Mouse (Mus musculus): ENCODE data around the gene Gpatch2. TPM values are rescaled to one million over a fixed set of nuclear protein-coding genes. Genes with fewer than 3 reads are reported as not detected.

The Gpatch2 gene
- total RNA-seq, 2 experiments from 2014 or later: 11.3 to 13.2 TPM

DNA sequence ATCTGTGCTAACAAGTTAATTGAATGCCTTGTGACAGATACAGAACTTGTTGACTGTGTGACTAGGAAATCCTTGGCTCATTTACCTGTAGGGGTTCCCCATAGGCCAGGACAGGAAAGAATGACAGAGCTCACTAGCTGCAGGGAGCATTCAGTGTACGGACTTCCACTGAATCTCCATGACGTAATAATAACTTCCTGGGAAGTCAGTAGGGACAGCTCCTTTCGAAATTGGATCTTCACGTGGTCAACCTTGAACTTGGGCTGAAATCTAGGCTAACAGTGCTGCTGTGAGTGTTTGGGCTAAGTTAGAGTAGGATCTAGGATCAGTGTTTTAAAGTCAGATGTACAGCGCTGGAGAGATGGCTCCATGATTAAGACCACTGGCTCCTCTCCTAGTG is 29.4 kb downstream of the Gpatch2 start:
- DNase-seq: no peak

DNA sequence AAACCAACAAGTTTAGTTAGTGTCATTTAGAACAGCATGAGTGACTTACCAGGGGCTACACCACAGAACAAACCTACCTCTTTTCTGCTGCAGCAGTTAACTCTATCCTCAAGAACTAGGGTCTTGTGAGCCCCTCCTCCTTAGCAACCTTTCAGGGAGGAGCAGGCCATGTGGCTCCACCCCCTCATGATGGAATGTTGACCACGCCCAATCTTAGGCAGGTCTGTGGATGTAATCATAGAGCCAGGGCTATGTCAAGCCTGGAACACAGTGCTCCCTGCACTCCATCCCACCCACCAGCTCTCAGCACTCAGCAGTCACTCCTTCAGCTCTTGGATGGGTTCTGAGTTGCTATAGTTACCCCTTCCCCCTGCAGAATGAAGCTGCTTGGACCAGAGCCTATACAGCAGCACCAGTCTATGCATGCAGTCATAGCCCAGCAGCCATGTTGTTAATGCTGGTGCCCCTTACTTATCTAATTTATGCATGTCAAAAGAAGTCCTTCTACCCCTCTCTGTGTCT is 35.5 kb downstream of the Gpatch2 start:
- DNase-seq: no peak

DNA sequence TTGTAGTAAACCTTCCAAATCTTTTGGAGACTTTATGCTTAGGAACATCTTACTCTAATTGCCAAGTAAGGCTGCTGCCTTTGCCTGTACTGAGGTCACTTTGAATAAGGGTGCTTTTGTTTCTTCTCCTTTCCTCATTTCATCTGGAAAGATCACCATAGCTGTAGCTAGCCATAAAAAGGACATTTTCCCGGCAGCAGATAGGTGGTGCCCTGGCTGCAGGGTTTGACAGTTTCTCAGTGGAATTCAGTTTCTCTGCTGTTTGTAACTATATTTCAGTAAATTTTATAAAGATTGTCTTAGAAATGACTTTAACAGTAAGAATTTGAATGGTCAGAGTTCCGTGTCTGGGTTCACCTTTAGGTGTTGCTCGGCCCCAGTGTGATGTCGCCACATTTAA is 43.4 kb downstream of the Gpatch2 start:
- no peak for DNase-seq

DNA sequence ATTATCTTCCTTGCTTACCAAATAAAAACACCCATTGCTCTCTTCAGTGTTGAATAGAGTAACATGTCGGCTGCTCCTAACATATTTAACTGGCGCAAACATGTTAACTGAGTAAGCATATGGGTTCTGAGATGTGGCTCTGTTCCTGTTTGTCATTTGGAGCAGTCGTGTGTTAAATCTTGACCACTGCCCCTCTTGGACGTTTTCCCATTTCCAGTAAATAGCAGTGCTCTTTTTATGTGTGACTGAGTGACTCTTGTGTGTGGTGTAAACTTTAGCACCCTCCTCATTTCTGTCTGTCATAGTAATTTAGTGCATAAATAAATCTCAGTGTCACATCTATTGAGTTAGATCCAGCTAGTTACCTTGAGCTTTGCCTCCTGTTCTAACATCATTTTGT is 52.3 kb downstream of the Gpatch2 start:
- DNase-seq: no peak

DNA sequence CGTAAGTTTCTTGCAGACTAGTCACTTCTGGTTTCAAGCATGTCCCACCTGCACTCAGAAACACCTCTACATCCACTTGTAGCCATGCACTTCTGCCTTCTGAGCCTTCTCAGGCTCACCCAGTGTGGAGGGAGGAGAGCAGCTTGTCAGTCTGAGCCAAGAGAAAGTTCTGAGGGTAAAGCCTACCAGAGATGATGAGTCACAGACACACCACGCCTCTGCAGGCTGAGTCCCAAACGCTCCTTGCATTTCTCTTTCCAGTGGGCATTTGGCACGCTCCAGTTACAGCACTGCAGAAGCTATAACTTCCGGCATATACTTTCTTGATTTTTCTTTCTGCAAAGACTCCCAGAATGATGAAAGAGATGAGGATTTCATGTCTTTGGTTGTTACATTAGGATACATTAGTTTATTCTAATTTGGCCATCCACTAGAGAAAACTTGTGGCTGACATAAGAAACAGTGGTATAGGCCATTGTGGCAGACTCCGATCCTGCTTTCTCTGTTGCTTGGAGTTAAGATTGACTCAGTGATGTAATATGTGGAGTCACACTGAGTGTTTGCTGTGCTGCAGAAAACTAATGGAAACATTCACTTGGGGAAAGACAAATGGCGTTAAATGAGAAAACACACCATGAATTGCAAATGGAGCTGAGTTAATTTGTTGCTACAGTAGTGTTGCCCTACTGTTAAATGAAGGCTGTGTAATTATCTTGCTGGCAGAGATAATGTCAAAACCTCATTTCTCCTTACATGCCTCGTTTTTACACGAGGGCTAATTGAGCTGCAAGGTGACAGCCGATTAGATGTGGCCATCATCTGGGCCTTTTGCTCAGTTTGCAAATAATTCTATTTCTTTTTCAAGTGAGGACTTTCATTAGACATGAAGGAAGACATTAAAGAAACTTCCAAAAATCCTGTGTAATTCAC is 55.3 kb downstream of the Gpatch2 start:
- no peak for DNase-seq

DNA sequence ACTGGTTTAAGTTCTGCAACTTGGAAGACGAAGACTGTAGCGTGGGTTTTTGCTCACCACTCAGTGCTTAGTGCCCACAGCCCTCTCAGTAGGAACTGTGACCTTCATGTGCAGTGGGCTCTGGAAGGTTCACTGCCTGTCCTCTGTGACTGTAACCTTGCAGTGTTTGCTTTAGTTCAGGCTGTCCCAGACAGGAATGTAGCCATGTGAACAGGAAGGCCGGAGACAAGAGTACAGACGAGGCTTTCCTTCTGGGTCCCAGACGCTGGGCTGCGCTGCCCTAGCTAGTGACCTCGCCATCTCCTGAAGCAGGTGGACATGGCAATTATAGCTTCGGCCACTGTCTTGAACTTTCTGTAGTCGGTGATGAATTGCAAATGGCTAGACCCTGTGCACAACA is 62.0 kb downstream of the Gpatch2 start:
- no peak for DNase-seq

DNA sequence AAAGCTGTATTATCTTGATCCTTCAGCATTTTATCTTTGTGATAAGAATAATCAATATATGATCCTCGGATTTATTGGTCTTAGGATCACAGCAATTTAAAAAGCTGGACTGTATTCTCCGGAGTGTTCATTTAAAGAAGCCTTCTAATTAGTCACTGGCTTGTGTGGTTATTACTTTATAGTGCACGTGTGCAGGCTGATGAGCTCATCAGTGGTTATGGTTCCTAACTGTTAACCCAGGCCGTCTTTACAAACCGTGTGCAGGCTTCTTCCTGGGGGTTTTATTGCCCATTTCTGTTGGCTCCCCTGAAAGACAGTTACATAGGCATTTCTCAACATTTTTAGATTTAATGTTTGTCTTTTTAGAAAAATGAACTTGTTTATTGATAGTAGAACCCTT is 63.2 kb downstream of the Gpatch2 start:
- no peak for DNase-seq

DNA sequence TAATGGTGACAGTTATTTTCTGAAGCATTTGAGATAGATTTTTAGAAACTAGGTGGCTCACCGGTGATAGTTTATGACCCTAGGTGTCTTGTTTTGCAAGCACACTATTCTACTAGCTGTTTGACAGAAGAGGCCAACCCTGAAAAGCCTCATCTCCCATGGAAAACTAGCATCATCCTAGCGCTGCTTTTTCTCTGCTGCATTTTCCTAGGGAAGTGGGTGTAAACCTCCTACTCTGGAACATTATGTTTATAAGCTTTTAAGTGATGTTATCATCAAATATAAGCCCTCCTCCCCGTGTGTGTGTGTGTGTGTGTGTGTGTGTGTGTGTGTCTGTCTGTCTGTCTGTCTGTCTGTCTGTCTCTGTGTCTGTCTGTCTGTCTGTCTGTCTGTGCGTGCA is 64.5 kb downstream of the Gpatch2 start:
- no peak for DNase-seq

DNA sequence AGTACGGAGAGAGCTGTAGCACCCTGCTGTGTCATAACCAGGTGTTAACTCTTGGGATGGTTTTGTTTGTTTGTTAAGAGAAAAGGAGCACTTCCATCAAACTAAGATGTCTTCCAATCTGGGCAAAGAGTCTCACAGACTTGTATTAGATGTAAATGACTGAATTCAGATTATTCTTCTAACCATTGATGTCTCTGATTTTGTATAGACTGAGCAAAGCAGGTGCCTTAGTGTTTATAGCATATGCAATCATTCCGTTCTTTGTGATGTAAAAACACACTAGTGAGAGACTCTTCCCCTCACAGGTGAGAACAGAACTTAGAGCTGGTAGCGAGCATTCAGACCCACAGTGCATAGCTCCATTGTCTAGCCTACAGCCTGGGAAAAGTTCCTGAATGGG is 67.0 kb downstream of the Gpatch2 start:
- DNase-seq: no peak

DNA sequence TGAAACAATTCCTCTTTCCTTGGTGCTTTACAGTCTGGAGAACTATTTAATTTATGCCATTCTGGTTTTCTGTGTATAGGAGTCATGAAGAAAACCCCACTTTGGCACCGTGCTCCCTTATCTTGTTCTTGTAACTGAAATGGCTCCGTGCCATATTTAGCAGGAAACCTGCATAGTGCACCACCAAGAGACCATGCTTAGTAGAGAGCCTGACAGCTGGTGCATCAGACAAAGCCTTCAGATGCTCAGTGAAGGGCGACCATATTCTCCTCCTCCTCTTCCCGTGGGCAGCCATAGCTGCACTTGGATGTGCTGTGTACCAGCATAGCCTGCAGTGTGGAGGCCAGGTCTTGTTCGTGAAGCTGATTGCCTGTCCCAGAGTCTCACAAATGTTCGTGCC is 67.5 kb downstream of the Gpatch2 start:
- no peak for DNase-seq

DNA sequence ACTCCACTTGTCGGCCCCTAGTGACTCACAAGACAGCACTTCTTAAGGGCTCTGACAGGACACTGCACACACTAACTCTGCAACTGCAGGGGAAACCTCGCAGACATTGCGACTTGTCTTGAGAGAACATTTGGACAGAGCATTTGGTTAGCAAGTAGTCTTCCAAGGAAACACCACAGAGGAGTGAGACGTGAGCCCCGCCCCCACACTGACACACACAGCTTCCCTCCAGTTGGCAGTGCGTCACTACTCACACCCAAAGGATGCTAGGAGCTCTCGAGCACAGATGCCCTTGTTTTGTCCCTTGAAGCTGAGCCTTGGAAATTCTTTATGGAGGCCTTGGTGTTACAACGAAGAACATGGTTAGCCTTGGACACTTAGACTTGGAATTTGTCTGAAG is 70.4 kb downstream of the Gpatch2 start:
- peak; percentile 12 for DNase-seq

DNA sequence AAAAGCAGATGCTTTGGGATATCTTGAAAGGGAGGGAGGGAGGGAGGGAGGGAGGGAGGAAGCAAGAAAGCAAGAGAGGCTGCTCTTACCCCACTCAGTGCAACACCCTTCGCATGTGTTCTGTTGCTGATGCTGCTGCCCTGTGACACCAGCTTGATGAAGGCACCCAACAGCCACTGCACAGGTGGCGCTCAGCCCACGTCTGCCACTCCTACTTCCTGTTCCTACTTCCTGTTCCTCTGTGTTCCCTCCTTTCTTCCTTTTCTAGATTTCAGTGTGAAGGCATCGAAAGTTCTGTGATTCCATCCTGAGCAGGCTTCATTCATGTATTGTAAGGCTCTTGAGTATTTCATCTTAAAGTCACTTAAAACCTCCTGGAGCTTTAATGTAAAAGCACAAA is 71.1 kb downstream of the Gpatch2 start:
- DNase-seq: no peak

DNA sequence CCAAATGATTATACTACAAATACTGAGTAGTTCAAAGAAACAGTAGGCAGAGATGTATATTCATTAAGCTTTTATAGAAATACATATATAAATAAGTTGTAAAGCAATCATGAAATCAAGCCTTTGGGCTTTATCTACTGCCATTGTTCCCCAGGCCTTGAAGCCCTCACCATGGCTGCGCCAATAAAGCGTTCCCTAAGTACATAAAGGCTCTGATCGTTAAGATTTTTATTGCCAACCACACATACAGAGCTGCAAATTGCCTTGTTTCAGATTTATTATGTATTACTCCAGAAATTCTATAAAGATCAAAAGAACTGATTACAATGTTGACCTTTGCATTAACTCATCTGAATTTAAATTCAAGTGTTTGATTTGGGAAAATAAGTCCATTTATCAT is 71.6 kb downstream of the Gpatch2 start:
- no peak for DNase-seq

DNA sequence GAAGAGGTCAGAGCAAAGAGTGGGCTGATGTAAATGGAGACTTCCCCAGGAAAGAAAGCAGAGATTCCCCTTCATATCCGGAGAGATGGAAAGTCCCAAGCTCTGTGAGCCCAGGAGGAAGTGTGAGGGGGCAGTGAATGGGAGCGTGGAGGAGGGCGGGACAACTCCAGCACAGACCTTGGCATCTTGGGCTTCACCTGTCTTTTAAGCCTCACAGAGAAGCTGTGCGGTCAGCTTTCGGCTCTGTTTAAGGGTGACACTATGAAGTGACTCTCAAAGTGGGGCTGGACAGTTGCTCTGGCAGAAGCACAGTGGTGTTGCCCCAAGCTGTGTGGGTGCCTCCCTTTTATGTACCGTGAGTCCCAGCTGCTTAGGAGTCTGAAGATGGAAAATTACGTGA is 74.9 kb downstream of the Gpatch2 start:
- DNase-seq: no peak

DNA sequence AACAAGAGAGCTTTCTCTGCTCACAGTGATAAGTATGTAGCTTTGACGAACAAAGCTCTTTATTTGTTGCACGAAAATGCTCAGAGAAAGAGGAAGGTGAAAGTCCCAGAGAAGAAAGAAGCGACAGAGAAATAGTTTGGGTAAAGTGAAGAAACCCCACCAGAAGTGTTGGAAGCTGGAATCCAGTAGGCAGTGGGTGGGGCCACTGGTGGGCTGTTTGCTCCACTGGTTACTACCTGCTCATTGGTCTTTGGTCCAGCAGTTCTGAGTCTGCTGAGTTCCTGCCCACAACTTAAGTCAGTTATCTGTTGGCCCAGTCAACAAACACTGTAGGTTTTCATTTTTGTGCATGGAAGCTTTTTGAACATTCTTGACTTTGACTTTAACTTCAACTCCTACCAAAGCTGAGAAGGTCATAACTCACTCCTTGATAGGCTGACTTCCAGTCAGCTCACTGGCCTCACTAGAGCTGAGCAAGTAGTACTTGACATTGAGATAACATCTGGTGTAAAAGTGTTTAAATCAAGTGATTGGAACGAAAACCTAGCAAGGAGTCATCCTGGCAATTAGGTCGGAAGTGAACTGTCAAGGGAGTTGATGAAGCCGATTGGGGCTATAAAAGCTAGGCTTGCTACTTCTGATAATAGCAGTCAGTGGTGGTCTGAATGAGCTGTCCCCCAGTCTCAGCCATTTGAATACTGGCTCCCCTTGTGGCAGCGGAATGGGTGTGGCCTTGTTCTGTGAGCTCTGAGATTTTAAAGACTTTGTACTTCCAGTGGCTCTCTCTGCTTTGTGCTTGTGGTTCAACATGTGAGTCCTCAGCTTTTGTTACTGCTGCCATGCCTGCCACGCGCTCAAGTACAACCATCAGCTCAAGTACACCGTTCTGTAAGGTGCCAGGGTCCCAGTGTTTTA is 76.4 kb downstream of the Gpatch2 start:
- no peak for DNase-seq

DNA sequence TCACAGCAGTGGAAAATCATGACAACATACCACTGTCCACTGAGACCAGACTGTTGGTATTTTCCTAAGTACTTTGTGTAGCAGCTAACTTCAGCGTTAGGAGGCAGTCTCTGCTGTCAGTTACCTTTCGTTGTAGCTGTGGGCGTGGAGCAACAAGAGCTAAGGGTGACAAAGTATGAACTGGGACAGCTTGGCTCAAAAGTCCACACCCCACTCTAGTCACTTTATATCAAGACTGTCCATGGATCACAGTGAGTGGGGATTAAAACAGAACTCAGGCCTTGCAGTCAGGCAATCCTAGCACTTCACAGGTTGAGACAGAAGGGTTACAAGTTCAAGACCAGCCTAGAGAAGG is 77.1 kb downstream of the Gpatch2 start:
- DNase-seq: no peak

DNA sequence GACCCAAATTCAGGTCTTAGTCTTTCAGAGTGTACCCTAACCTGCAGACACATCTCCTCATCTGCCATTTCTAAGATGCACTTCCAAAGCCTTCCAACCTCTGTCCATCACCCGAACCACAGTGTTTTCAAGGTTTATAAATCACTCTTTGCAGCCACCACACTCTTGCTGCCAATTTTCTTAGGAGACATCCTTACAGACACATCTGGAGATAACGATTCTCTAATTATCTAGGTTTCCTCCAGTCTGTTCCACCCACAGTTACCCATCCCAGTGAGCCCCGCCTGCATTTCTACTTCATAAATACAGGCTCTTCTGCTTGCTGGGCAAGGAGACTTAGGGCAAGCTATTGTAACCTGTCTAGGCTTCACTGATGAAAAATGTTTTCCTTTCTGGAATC is 77.9 kb downstream of the Gpatch2 start:
- no peak for DNase-seq

DNA sequence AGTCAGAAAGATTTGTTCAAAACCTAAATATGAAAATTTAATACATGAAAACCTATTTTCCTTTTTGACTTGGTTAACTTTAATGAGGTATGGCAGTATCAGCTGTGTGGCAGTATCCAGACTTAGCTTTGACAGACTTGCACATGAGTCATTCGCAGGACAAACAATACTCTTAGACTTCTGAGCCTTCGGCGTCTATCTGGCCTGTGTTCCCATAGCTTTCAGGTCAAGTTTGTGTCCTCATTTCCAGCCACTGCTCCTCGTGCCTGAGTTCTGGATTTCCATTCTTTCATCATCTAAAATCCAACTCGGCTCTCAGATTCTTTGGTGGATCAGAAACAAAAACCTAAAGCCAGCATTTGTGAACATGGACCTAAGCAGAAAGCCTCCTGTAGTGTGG is 79.2 kb downstream of the Gpatch2 start:
- no peak for DNase-seq

DNA sequence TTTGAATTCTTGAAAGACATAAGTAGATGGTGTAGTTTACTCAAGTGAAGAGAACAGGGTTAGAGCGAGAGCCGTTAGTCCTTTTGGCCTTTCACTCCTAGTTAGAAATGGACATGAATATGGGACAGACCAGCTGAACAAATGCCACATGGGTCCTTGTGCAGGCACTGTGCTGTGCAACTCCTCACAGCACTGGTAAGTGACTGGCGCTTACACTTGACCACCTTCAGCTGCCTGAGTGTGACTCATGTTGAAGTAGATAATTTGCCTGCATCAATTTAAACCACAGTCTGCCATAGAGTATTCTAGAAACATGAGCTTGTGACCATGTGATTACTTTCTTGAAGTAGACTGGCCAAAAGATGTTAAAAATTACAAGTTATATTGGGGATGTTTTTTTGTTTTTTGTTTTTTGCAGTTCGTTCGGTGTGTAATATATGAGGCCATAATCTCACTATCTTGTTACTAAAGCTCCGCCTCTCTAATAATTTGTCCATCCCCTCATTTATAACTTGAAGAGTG is 79.8 kb downstream of the Gpatch2 start:
- no peak for DNase-seq

DNA sequence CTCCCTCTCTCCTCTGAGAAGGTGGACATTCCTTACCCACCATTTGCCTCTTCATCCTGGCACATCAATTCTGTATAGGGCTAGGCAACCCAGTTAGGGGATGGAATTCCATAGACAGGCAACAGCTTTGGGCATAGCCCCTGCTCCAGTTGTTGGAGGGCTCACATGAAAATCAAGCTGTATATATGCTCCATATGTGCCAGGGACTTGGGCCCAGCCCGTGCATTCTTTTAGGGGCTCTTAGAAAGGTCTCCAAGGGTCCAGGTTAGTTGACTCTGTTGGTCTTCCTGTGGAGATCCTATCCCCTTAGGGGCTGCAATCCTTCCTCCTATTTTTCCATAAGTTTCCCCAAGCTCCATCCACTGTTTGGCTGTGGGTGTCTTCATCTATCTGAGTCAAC is 80.4 kb downstream of the Gpatch2 start:
- DNase-seq: no peak

DNA sequence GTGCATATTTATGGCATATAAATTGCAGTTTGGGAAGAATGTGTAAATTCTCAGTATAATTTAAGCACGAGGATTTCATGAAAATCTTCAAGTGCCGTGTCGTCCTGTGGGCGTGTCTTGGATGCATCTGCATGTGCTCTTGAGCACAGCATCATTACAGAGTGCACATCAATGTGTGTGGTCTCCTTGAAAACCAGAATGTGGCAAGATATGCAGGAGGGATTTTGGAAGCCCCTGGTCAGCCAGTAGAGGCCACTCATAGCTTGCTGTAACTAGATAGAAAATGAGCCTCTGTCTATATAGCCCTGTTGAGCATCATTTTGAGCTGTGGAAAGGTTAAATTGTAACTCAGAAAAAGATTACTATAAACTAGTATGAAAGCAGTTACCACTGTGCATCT is 83.9 kb downstream of the Gpatch2 start:
- DNase-seq: no peak

DNA sequence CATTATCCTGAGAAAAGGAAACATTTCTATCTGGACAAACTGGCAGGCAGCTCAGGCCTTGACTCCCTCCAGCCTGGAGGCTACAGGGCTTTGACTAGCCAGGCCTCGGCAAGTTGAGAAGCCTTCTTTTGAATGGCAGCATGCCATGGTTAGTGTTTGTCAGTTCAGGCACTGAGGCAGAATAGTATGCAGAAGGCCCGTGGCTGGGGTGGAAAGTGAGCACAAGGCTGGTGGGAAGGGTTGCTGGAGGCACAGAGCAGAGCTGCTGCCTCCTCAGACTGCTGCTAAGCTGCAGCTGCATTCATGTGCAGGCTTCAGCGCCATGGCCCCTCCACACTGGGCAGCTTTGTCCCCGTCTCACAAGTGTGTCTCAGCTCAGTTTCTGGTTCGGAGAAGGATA is 85.3 kb downstream of the Gpatch2 start:
- no peak for DNase-seq

DNA sequence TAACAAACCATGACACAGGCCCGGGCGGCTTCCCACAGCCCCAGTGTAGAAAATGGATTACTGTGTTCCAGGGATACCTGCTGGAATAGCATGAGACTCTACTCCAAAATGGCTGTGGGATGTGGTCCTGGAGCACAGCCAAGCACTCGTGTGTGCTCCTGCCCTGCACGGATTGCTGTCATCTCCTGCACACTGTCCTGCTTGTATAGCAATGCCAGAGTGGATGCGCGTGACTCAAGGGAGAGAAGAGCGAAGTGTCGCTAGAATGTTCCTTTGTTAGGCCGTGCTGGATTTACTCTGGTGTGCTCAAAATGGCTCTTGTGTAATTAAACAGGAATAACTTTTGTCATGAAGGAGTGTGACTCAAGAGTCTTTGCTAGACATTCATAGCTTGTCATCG is 87.9 kb downstream of the Gpatch2 start:
- DNase-seq: no peak

All from gastrocnemius, postnatal 10 days (tissue).